Mouse (Mus musculus) urinary bladder, postnatal 4 days (tissue): Measurements from ENCODE around the gene Gm11007.
"Not testable (repeated sequence)": the region's sequence is repeated elsewhere in the genome, so short reads cannot be mapped to it uniquely, and the experiment has no call there.

Source experiments
- DNase-seq, 2 experiments: peaks; one replicate each; pipeline ENCODE4 v3.0.0; 2021 to 2022; ENCODE audit warnings: low spot score in 2 of 2

Gm11007 gene

GRCm38 (mm10) chr2:175643678-175644077 lies at the start of gene Gm11007:
Gene Gm11007, plus strand, starts transcription at chr2:175643978.
- DNase-seq: not testable (repeated sequence)
